Mouse (Mus musculus): ENCODE results near the gene Tspan8. TPM values are rescaled to one million over a fixed set of nuclear protein-coding genes. Genes with fewer than 3 reads are reported as not detected.

The Tspan8 gene
- total RNA-seq, 2 experiments from 2014 or later: 26.6 to 30.9 TPM

DNA sequence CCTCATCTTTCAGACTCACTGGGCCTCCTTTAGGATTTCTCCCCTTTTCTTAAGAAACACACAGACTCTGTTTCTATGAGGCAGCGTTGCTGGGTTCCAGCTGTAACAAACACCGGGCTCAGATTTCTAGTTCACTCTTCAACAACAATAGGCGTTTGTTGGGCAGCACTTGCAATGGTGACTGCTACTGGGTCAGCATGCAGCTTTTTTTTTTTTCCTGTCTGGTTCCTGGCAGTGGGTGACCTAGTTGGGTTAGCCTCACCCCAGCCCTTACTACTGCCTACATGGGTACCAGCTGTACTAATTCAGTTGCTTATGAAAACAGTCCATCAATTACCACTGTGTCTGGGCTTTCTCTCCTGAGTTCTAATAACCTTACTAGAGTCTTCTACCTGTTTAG is 14.1 kb downstream of the Tspan8 start:
- DNase-seq: no peak

DNA sequence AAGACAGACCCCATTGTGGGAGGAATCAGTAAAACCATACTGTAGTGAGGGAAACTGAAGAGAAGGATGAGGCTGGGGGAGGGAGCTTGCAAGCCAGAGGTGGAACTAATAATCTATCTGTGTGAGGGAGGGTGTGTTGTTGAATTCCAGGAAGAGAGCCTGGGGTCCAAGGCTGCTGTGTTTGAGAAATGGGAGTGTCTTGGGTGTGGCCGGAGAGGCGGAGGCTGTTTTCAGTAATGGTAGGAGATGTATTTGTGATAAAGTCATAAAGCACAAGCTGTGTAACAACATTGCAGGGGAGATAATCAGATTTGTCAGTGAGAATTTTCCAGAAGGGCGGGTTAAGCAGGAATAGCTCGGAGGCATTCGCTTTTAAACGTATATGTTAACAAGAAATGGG is 17.4 kb downstream of the Tspan8 start:
- DNase-seq: no peak

DNA sequence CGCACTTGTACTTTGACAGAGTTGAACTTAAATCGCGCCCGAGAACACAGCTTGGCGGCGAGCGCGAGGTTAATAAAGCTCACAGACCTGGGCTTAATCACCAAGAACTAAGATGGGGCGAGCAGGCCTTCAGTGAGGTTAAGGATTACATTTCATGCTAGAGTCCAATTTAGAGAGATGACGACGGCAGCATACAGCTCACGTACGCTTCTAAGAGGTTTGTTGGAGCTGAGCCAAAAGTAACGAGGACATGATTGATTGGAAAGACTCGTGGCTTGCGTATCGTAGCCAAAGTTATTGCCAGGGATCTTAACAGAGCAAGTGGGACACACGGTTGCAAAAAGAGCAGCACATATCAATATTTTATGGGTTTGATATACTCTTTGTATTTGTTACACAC is 30.3 kb downstream of the Tspan8 start:
- no peak for DNase-seq

DNA sequence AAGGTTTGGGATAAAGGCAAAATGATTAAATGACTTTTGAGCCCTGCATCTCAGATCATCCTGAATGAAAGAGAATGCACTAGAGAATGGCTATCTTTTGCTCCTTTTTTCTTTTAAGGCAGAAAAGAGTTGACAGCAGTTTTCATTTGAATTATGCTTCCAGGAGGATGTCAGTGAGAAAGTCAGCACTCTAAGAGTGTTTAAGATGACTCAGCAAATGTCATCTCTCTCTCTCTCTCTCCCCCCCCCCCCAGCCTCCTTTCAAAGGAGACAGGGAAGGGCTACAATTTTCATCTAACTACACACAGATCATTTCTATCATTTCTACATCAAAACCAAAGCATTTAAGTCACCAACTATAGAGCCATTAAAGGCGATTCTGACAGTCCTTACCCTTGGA is 31.9 kb downstream of the Tspan8 start:
- no peak for DNase-seq

DNA sequence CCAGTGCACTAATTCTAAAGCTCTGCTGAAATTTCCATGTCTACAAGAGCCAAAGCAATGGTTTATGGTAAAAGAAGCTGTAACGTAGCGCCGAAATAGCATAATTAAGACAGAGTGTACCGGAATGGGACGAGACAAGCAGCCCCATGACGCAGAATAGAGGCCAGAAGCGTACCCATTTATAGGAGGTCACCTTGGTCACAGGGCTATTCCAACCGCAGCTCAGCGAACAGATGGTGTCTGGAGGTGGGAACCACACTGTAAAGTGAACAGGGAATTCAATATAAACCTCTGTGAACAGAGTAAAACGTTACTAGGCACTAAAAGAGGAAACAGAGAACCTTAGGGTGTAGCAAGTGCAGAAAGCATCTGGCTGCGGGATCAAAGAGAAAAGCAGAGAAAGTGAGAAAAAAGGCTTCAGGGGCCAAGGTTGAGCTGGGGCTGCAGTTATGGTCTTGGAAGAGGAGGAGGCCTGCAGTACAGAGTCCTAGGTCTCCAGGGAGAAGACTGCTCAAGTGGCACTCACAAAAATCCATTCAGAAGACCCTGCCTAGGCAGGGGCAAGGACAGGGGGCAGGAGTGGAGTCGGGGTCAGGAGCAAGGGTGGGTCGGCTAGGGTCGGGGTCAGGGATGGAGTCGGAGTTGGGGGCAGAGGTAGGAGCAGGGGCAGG is 43.7 kb downstream of the Tspan8 start:
- no peak for DNase-seq

DNA sequence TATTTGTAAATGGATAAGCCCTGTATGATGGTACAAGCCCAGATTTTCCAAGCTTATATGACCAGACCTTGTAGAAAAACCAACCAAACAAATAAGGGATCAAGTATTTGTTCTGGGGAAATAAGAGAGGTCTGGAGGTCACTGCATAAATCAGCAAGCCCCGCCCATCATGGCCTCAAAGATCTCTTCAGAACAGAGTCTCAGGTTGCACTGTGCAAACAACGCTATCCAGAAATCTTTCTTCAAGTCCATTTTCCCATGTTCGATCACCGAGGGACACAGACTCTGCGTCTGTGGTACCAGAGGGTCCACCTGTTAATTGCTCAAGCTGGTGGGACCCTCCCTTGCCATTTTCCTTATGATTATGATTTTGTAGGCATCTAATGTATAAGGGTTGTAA is 45.3 kb downstream of the Tspan8 start:
- no peak for DNase-seq

DNA sequence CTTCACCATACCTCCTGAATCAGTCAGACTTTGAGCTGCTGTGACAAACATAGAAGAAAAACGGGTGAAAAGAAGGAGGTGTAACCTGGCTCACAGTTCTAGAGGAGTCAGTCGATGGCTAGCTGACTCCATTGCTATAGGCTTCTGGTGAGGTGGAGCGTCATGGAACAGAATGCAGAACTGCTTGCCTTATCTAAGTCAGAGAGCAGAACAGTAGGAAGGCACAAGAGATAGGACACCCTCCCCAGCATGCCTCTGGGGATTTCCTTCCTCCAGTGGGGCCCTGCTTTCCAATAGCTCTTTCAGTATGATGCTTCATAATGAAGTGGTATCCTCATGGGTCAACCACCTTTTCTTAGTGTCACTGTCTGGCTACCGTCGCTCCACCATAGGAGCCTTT is 66.1 kb downstream of the Tspan8 start:
- no peak for DNase-seq

DNA sequence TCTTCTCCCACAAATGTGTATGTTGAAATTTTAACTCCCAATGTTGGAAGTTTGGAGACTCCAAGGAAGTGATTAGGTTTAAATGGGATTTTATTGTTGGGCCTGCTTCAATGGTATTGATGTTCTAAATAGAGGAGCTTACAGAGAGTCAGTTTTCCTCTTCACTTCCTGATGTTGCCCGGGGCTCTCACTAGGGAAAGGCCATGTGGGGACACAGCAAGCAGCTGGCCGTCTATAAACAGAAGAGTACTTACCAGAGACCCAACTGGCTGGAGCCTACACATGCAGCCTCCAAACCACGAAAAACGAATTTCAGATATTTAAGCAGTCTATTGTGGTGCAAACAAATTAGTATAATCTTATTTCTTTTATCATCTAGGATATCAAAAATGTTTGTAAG is 75.3 kb downstream of the Tspan8 start:
- DNase-seq: no peak

DNA sequence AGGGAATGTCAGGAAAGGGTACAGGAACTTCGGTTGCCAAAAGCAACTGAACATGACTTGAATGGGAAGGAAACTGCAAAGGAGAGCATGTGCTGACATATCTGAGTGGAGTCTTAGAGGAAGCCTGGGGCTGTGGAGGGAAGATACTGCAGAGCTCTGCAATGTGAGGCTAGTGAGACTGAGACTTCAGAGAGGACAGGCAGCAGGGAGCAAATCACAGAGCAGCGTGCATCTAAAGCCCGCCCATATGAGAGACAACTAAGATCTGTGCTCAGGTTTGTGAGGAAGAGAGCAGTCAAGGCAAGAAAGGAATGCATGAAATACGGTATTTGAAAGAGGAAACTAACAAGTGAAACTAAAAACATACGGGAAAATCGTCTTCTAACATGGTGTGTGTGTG is 76.3 kb downstream of the Tspan8 start:
- no peak for DNase-seq

DNA sequence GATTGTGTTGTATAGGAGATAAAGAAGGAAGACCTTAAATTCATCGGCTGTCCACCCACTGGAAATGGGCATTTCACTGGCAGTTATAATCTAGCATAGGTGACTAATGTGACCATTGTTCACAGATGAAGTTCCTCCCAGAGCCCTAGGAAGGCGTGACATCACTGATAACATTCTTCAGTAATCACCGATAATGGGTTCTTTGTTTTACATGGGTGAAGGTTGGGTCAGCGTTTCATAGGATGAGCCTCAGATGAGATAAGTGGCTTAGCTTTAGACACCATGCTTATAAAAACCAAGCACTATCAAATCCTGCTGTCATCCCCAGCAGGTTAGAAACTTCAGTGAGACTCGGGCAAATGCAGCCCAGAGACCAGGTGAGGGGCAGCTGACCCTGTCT is 77.4 kb downstream of the Tspan8 start:
- no peak for DNase-seq

DNA sequence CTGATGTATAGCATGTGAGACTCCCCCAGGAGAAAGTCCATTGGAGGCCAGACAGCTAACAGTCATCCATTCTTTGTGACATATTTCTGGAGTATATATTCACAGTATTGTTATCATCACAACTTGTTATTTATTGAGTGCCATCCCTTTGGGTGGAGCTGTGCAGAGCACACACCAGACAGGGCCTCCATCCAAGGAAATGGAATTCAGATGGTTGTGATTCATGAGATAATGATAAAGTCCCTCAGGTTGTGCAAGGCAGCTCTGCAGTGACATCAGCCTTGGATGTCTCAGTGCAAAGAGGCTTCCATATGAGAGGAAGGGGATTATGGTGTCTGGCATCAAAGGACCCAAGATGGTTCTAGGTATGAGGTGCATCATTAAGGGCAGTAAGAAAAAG is 80.1 kb downstream of the Tspan8 start:
- DNase-seq: no peak

DNA sequence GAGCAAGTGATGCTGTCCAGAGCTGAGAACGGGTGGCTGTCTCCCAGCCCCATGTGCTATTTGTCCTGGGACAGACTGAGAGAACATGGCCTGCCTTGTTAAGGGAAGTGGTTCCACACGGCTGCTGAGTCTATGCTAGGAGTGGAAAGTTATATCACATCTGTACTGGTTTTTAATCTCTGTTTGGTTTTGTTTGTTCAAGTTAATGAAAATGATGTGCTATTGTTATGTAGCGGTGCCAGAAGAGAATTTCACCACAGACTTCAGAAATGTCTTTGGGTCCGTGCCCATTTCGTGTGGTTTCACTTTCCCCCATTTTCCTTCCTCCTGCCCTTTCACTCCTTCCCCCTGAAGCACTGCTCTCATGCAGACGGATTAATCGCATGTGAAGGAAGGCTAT is 80.6 kb downstream of the Tspan8 start:
- peak; percentile 19 for DNase-seq

Other genes starting within 250 kb of the Tspan8 start
- not detected for gene A930009A15Rik, start 246.8 kb upstream of the Tspan8 start, total RNA-seq (2021)
- gene Lgr5, start 229.1 kb upstream of the Tspan8 start, total RNA-seq (2021): under 1 TPM; 0.79 to 0.80 TPM
- gene Ptprr, start 201.4 kb downstream of the Tspan8 start, total RNA-seq (2021): under 1 TPM; 0.29 to 0.47 TPM